Mouse (Mus musculus) monocyte, adult 5-6 weeks (primary cell): ENCODE results near the gene Atp5k. TPM values are rescaled to one million over a fixed set of nuclear protein-coding genes. Genes with fewer than 3 reads are reported as not detected.
A peak's percentile ranks its signal among the peaks of the same experiment; 100 is the strongest.

Source experiments
- ATAC-seq: fragments of 153-309, 156-312 bp; replicated peaks from 2 replicates; pipeline ENCODE4 v1.8.0; 2017; ENCODE audit warnings: mild to moderate bottlenecking; ENCODE audit not compliant: low TSS enrichment, insufficient number of reproducible peaks, severe bottlenecking, poor library complexity, low FRiP score
- total RNA-seq: library from RNA; stranded (forward); fragments of 200-1000, 200-491, 200-594 nt; gene quantifications from 3 replicates; pipeline ENCODE4 v1.2.3, GENCODE M21; 2017

Atp5k gene
- total RNA-seq, 1 experiment from 2014 or later = 230 TPM

- ATAC-seq = peak; percentile 80
Measured at GRCm38 (mm10) chr5:108446973-108447372, 12.7 kb upstream of the Atp5k start.

GRCm38 (mm10) chr5:108436101-108436500 lies 1.9 kb upstream of the Atp5k start:
- no peak for ATAC-seq

GRCm38 (mm10) chr5:108431196-108431595 lies 3.1 kb downstream of the Atp5k start:
- no peak for ATAC-seq

- ATAC-seq = peak; percentile 61
Measured at GRCm38 (mm10) chr5:108427186-108427585, 7.1 kb downstream of the Atp5k start.

- ATAC-seq = no peak
Measured at GRCm38 (mm10) chr5:108423427-108423826, 10.8 kb downstream of the Atp5k start.

- ATAC-seq = no peak
Measured at GRCm38 (mm10) chr5:108422741-108423140, 11.5 kb downstream of the Atp5k start.

- ATAC-seq = no peak
Measured at GRCm38 (mm10) chr5:108414711-108415110, 19.5 kb downstream of the Atp5k start.

- no peak for ATAC-seq
Measured at GRCm38 (mm10) chr5:108406977-108407376, 27.3 kb downstream of the Atp5k start.

GRCm38 (mm10) chr5:108405460-108405859 lies 28.8 kb downstream of the Atp5k start:
- no peak for ATAC-seq

- ATAC-seq = no peak
Measured at GRCm38 (mm10) chr5:108403453-108403852, 30.8 kb downstream of the Atp5k start.

GRCm38 (mm10) chr5:108389744-108390143 lies 44.5 kb downstream of the Atp5k start:
- ATAC-seq = no peak

GRCm38 (mm10) chr5:108388201-108388600 lies 46.0 kb downstream of the Atp5k start, which contains the start of gene Pde6b:
Gene Pde6b, plus strand, starts transcription at chr5:108388391.
- no peak for ATAC-seq

GRCm38 (mm10) chr5:108386449-108386848 lies 47.8 kb downstream of the Atp5k start:
- ATAC-seq = no peak

GRCm38 (mm10) chr5:108385632-108386031 lies 48.6 kb downstream of the Atp5k start:
- no peak for ATAC-seq

Other genes starting within 250 kb of the Atp5k start
- 64.5 to 80.1 TPM (median 68.5 TPM) in 3 replicates for gene Dr1, start 165.6 kb downstream of the Atp5k start, total RNA-seq
- 3.9 to 6.4 TPM (median 5.5 TPM) in 3 replicates for gene Pigg, start 121.8 kb downstream of the Atp5k start, total RNA-seq
- not detected in 3 replicates for gene Gm42517, start 66.5 kb downstream of the Atp5k start, total RNA-seq
- 1.3 TPM in 1 of 3 replicates, not detected in the others for gene Pde6b, start 46.1 kb downstream of the Atp5k start, total RNA-seq
- gene Mfsd7a, start 14.4 kb upstream of the Atp5k start, total RNA-seq = 0.29 to 0.64 TPM (median 0.49 TPM) in 3 replicates
- gene Pcgf3, start 26.8 kb upstream of the Atp5k start, total RNA-seq = 10.9 to 18.0 TPM (median 12.9 TPM) in 3 replicates
- not detected in 3 replicates for gene Cplx1, start 115.6 kb upstream of the Atp5k start, total RNA-seq
- gene Gak, start 195.3 kb upstream of the Atp5k start, total RNA-seq = 143 to 191 TPM (median 183 TPM) in 3 replicates
- 3.9 to 20.9 TPM (median 12.3 TPM) in 3 replicates for gene Tmem175, start 195.3 kb upstream of the Atp5k start, total RNA-seq
- 9.7 to 10.8 TPM (median 10.7 TPM) in 3 replicates for gene Idua, start 225.9 kb upstream of the Atp5k start, total RNA-seq
- 10.8 to 33.6 TPM (median 22.8 TPM) in 3 replicates for gene Dgkq, start 235.2 kb upstream of the Atp5k start, total RNA-seq
- gene Slc26a1, start 241.1 kb upstream of the Atp5k start, total RNA-seq = not detected in 3 replicates